Mouse (Mus musculus) lung, postnatal 36 days (tissue): ENCODE measurements around the gene Actrt2.

Experiments
- DNase-seq: peaks from one replicate; pipeline ENCODE4 v3.0.0; 2022; ENCODE audit warnings: mixed read lengths

Gene Actrt2

DNA sequence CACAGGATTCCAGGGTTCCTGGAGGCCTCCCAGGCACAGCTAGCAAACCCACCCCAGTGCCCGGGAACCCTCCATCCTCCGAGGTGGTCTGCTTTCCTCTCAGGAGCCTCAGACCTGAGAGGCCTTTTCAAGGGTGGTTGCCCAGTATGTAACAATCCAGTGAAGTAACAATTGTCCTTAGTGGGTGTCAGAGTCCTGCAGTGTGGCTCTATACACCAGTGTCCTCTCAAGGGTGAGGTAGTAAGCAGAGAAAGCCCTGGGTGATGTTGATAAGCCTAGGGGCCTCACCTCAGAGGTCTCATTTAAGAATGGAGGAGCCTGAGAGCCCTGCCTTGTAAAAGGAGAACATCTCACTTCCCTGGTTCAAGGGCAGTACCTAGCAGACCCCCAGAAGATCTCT, at the start of gene Actrt2:
TSS of gene Actrt2 (minus strand) at position 101 of the 400 bp plus-strand sequence.
- no peak for DNase-seq

DNA sequence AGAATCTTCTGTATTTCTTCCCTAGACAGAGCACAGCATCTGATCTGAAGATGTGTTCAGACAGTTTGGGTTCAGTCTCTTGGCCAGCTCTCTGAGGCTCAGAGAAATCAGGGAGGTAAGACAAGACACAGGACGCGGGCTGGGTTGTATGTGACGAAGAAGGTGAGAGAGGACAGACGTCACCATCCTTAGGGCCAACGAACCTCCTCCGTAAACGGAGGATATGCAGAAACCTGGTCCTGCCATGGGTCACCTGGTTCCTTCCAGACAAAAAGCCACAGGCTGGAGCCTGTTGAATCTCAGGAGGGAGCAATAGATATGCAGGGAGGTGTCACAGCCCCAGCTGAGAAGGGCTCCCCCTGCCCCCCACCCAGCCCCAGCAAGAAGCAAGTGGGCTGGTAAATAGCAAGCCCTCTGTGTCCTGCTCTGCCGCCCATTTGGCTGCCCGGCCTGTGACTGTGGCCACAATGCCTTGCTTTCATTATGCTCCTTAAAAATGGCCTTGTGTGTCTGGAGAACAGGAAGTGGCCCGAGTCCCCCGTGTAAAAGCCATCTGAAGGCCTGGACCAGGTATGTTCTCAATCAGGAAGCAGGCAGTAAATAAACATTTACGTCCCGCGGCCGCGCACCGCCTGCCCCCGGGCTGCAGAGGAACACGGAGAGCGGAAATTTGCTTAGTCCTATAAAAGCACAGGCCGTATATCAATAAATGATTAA, 41.9 kb upstream of the Actrt2 start:
- no peak for DNase-seq

DNA sequence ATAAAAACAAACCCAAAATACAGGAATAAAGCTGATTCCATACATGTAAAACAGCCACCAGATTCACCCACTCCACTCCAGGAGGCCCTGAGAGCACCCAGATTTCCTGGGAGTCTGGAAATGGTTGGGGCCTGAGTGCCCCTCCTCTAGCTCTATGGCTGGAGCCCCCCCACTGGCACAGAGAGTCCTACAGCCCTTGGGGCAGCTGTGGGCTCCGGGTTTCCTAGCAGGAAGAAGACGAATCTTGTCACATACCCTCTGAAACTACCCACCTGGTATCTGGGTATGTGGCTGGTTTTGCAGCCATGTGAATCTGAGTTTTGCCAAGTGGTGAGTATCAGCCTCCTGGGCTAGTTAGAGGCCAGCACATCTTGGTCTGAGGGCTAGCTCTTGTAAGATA, 41.1 kb upstream of the Actrt2 start:
- no peak for DNase-seq

DNA sequence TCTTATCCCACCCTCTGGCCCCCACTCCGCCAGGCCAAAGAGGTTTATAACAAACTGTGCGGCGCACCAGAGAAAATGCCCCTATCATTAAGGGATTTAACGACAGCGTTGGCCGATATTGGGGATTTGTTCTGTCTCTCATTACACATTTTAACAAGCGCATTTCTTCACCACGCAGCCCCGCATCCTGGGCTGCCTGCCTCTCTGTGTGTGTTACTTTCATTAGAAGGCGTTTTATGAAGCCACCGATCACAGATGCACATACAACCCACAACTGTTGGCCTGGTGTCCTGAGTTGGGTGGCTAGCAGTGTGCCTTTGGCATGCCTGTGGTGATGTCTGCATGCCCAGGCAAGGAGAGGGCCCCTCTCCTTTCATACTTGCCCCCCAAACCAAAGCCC, 40.6 kb upstream of the Actrt2 start:
- DNase-seq, result no peak

DNA sequence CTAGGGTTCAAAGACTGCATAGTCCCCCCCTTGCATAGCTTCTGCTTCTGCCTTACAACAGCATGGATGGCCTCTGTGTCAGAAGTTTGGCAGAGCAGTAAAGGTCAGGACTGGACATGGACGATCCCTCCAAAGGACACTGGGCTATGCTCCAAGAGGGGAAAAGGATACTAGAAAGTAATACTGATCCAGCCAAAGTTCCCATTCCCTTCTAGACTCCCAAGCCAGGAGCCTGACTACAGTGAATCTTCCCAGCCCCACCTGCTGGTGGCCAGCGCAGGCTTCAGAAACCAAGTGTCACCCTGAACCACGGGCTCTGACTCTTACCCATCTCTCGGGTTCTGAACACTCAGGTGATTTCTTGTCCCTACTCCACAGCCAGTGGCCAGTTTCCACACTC, 39.9 kb upstream of the Actrt2 start:
- no peak for DNase-seq

DNA sequence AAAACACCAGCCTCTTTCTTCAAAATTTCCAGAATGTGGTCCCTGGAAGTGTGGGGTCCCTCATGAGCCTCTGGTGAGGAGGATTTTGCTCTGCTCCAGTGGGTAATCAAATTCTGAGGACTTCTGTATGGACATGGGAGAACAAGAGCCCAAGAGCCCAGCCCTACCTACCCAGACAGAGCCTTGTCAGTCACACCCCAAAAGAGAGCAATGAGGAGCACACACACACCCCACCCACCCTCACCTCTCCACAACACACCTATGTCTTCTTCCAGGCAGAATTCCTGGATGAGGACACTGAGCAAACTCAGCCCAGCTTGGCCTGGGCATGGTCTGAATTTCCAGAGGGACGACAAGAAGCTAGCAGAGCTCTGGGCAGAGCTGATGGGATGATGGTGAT, 38.8 kb upstream of the Actrt2 start:
- DNase-seq, result no peak

DNA sequence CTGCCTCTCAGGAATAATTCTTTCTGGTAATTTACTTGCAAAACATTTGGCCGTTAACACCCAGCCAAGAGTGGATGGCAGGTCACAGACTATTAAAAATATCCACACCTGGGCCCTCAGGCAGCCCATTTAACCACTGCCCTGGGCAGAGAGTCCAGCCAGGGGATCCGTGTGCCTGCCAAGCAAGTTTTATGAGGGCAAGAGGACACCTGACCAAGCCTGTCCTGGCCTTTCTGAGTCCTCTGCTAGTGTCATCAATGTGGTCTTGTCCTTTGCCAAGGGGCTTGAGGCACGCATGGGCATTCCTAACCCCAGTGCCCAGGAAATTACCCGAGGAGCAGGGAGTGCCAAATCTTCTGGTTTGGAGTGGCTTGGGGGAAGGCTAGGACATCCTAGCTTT, 38.0 kb upstream of the Actrt2 start:
- no peak for DNase-seq

DNA sequence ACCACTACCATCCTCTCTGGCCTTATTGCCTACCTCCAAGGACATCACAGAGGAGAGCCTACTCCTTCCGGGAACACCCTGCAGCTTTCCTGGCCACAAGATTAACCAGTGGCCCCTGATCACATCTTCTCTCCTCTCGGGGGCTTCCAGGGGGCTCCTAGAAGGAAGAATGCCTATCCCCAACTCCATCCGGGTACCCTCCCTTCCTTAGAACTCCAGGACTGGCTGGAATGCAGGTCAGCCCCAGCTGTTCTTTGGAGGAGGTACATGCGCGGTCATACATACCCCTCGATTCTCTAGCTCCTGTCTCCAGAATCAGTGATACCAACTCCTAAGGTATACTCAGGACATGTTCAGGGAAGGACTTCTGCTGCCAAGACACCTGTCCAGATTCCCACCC, 37.4 kb upstream of the Actrt2 start:
- DNase-seq, result no peak

DNA sequence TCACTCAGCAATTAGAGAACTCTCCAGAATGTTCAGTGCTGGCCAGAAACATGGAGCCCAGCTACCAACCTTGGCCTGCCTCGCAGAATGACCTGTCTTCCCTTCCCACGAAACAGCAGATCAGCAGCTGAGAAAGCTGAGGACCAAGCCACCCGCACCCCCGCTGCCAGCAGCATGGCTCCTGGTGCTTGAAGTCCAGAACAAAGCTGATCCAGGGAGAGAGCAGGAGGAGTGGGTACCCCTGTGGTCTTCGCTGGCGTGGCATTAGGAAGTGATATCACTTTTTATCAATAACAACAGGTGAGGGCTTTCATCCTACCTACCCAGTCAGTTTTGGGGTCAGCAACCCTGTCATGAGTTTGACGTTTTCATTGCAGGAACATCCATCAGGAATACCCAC, 36.9 kb upstream of the Actrt2 start:
- no peak for DNase-seq

DNA sequence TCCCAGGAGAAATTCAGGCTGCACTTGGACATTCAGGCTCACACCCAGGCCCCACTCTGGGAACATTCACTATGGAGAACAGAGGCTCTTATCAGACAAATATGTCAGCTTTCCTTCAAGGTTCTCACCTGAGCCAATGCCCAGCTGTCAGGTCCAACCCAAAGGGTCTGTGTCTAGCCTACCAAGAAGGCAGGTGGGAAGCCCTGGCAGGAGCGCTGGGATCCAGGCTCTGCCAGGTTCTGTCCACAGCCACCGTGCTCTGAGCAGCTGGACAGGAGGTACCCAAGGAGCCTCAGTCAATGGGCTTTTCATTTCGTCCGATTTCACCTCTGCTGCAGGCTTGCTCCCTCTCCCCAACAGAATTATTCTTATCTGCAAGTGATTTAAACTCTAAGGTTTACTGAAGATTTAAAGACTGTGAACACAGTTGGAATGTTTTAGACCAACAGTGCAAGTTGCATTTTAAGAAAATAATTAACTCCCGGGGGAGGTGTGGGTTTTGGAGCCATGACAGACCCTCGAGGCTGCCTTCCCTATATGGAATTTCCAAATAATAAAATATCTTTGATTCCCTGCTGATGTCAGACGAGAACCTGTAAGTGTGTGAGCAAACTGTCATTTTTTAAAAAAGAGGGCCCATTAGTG, 35.9 kb upstream of the Actrt2 start:
- no peak for DNase-seq

DNA sequence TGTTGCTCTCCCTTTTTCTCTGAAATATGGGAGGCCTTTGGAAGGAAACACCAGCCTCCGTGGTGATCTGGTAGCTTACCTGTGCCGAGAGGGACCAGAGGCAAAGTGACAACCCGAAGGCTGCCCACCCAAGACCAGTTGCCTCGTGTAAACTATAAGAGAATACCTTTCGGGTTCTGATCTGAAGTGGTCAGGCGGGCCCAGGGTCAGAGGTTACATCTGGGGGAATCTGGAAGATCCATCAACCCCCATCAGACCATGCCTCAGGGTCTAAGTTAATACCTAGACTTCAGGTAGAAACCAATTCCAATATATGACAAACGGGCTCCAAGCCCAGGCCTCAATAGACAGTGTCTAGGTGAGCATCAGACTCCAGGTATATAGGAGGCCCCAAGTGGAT, 35.3 kb upstream of the Actrt2 start:
- DNase-seq, result no peak

DNA sequence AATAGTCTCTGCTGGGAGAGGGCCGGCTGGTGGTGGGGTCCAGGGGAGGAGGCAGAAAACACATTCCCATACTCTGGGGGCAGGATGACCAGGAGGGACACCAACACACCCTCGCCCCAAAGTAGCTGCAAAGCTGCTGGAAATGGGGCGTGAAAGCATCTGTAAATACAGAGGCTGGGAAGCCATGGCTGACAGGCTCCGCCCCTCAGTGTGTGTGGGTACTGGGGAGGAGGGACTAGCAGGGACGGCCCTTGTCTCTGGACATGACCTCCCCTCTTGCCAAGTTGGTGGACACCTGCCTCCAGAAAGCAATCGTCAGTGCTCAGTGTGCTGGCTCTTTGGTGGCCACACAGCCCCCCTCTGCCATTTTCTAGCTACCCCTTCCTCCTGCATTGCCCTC, 34.5 kb upstream of the Actrt2 start:
- DNase-seq, result no peak

DNA sequence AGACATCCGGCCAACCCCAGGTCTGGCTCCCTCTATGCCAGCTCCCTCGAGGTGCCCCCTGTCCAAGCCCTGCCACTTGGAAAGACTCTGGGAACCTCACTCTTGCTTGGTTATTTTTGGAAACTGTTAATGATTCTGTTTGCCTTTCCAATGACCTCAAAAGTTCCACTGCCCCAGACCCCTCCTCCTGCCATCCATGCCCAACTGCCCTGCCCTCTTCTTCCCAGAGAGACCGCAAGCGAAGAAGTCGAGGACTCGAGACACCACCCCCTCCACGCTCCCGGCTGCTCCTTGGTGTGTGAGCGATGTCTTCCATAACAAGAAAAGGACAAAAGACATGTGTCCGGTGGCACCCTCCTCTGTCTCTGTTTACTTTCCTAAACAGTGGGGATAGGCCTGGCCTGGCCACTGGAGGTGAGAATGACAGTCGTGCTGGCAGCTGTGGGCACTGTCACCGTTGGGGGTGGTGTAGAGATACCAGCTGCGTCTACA, 33.3 kb upstream of the Actrt2 start:
- peak; percentile 5 for DNase-seq

DNA sequence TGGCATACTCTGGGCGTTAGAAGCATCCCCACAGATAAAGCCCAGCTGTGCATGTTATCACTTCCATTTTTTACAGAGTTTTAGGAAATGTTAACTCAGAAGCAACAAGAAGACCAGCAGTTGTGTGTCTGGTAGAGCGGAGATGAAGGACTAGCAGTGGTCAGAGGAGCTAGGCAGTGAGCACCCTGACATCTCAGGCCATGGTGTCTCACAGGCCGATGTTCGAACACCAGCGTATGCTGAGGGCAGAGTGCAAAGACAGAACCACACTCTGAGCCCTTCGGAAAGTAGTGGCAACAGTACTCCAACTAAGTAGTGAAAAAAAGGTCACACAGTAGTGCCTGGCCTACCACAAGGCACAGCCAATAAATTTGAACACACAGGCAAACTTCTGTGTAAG, 32.8 kb upstream of the Actrt2 start:
- DNase-seq, result no peak

DNA sequence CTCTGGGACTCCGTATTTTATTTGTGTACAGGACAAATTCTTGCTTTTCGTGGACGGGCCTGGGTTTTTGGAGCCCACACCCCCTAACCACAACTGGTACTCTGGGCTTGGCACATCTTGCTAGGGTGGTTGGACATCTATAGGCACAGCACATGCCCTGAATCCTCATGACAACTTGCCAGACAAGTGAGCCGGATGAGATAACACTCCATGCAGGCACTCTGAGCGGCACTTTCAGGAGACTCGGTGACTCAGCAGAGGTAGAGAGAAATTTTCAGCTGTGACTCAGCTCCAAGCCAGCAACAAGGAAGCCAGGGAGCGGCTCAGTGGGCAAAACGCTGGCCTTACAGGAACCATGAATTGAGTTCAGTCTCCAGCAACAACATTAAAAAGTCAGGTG, 31.6 kb upstream of the Actrt2 start:
- DNase-seq, result no peak

DNA sequence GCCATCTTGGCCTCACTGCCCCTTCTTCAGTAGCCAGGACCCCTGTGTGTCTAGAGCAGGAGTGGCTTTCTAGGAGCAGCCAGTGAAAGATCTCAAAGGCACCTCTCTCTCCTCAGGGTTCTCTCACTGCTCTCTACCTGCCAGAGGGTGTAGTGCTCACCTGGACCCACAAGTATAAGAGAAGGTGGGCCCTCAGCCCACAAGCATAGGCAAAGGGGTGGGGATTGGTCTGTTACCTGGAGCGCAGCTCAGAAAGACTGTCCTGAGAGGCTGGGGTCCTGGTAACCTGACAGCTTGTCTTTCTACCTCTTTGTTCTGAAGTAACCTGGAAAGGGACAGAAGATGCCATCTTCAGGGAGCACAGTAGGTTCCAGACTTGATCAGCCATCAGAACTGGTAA, 31.0 kb upstream of the Actrt2 start:
- no peak for DNase-seq

DNA sequence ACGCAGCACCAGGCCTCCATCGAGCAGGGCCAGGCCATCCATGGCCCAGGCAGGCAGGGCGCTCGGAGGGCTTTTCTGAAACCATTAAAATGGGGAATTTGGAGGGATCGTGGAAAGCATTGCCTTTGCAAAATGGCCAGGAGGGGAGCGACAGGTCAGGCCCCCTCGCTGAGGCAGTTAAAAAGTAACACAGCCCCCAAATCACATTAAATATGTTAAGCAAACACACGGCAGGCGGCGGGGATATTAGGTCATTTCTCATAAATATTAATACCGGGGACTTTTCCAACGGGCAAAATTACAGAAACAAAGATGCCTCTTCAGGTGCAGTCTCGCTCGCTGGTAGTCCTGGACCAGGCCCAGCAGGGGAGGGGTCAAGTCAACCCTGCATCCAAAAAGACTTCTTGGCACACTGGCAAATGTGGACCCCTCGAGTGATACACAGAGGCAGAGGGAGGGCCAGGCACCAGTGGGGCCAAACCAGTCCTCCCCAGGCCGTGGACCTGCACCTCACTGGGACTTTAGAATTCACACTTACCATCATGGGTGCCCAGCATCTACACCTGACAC, 30.4 kb upstream of the Actrt2 start:
- no peak for DNase-seq

DNA sequence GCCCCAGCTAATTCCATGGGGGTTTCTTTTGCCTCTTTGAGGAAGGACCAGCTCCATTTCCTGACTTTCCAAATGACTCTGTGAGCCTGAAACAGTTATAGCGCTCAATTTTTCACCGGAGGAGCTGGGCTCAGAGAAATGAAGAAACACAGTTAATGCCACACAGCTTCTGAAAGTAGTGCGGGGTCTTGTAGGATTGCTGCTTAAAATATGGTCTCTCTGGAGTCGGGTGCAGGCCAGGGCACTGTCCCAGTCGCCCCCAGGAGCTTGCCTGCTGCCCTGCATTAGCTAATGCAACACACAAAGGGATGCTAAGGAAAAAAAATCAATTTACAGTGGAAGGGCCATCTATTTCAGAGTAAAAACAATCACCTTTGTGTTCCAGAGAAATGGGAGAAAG, 29.8 kb upstream of the Actrt2 start:
- no peak for DNase-seq

DNA sequence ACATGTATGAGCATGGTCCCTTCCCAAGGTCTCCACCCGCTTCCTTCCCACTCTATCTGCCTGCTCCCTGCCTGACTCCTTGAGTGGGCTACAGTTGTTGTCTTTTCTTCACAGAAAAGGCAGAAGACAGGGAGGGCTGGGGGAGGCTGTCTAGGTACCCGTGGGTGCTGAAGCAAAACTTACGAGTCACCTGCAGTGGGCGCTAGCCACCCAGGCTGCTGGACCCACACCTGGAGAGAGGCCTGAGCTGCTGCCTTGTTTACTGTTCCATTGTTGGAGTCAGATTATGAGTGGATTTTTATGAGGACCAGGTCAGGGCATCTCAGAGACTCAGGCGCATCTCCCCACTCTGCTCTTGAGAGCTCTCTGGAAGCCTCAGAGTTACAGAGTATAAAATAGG, 28.9 kb upstream of the Actrt2 start:
- no peak for DNase-seq

DNA sequence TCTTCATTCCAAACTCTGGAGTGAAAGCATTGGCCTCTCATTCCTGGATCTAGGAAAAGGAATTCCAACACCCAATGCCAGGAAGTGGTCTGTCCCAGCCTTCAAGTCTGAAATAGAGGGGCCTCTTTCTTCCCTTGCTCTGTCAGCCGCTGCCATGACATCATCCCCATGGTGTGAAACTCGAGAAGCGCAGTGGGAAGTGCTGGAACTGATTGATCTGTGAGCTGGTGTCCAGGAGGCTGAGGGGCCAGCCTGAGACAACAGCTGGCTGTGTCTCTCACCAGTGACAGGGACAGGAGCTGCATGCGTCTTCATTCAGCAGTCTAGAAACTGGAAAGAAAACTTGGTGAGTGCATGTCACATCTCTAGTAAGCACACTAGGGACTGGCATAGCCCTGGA, 28.5 kb upstream of the Actrt2 start:
- DNase-seq, result no peak

DNA sequence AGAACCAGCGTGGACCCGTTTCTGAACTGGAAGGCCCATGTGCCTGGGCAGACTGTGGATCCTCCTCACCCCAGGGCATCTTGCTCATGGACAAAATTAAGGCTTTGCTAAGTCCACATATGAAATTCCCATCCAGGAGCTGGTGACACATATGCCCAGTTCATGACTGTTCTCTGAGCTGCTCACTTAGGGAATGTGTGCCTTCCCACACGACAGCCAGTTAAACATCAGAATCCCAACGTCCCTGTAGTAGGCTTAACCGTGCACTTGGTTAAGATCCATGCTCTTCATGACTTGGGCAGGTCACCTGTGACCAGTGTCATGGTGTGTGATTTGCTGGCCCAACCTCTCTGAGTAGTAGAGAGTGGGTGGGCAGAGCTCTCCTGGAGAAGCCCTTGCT, 26.7 kb upstream of the Actrt2 start:
- DNase-seq, result no peak

DNA sequence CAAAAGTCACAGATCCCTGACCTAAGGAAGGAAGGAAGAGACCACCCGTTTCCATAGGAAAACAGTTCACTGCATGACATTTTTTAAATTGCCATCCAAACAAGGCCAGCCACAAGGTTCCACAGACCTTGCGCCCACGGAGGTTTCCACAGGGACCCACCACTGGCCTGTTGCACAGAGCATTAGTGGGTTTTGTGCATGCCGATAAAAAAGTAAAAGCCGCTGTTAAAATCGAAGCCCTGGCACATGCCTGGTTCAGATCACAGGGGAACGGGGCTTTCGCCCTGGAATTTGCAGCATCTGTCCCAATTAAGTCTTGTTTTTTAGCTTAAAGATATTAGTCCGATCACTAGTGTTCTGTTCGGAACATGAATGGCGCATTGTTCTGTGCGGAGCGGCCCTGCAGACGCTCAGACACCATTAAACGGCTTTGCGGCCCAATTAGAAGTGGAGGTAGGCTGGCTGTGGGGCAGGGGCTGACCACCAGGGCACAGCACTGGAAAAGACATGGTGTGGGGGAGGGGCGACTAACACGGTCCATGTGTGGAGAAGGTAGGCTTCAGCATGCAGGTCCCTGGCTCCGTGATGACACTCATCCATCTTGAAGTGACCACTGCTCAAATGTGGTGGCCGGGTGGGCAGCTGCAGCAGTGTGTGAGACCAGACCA, 25.8 kb upstream of the Actrt2 start:
- no peak for DNase-seq

DNA sequence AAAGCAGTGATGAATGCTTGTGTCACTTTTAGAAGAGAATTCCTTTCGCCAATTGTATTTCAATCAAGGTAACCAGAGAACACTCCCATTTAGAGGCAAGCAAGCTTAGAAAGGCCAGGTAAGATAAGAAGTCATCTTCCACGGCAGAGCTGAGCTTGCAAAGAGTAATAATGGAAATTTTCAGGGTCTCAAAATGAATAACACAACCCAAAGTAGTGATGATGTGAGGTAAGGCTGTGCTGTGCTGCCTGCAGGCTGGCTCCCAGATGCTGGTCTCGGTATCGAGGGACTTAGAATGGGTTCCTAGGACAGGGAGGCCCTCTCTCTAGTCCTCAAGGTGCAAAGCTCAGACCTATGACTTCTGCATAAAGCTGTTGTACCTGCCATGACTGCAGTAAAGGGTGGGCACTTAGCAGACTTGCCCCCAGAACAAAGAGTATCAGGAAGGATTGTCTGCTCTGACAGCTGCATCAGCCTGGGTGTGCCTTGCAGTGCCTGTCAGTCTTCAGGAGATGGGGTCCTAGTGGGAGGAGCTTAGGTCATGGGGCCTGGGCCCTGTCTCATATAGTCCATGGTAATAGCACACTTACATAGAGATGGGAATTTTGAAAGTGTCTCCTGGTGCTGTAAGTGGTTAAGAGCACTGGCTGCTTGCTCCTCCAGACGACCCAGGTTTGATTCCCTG, 15.5 kb upstream of the Actrt2 start:
- no peak for DNase-seq
